12 mouse cellular contexts compared by ENCODE assay signal in genomic region chr13:36221897-36222296, GRCm38 (mm10).
DNase-seq lines count a peak whose midpoint lies in the region; ATAC-seq and TF ChIP-seq lines count a peak whose summit lies in the region.
"Had no signal": no experiment of that assay in that cellular context is flagged by ENCODE, and none has a peak within 500 bp of the region (broad histone marks: within the 10 kb centered on the region; RNA-seq: fewer than 3 reads in every experiment).

No protein-coding gene starts in this region.

- no peaks in the 10 kb centered on the region for H3K27me3 ChIP-seq in cerebellum, adult 2 months (ENCODE audit: control insufficient read depth, insufficient read depth, low read length)
- no peaks in the 10 kb centered on the region for H3K27me3 ChIP-seq in heart, postnatal 0 days (ENCODE audit: control insufficient read depth, insufficient read depth, low read length)
- no peaks in the 10 kb centered on the region for H3K27me3 ChIP-seq in midbrain, embryonic 14.5 days (ENCODE audit: control insufficient read depth, insufficient read depth, low read length)
- no peaks in the 10 kb centered on the region for H3K27me3 ChIP-seq in midbrain, embryonic 11.5 days (ENCODE audit: control insufficient read depth, insufficient read depth, low read length)
- H3K27me3 ChIP-seq: embryonic facial prominence, embryonic 12.5 days; liver, embryonic 13.5 days had no signal

- DNase-seq in cerebellum, adult 2 months = peak in 1 of 2 experiments; percentile 12
- no peak for DNase-seq in cerebellum, adult 11 months
- no peak for DNase-seq in heart, postnatal 0 days (ENCODE audit: low spot score)
- no peak for DNase-seq in heart, postnatal 25 days (ENCODE audit: low spot score)
- DNase-seq in midbrain, embryonic 14.5 days = peak; percentile 68
- DNase-seq in midbrain, embryonic 11.5 days (ENCODE audit: low spot score, missing footprints) = no peak
- no peak for DNase-seq in kidney, adult 8-10 months
- DNase-seq: B cell, adult 2 months; liver, embryonic 13.5 days; thymus, postnatal 25 days had no signal

- no peaks in the 10 kb centered on the region for H3K36me3 ChIP-seq in heart, postnatal 0 days (replicated peaks; ENCODE audit: control insufficient read depth, insufficient read depth, low read length)
- no peaks in the 10 kb centered on the region for H3K36me3 ChIP-seq in midbrain, embryonic 14.5 days (ENCODE audit: control insufficient read depth, insufficient read depth, low read length)
- no peaks in the 10 kb centered on the region for H3K36me3 ChIP-seq in midbrain, embryonic 11.5 days (ENCODE audit: control insufficient read depth, insufficient read depth, low read length)
- H3K36me3 ChIP-seq: embryonic facial prominence, embryonic 12.5 days; liver, embryonic 13.5 days had no signal

- TF ChIP-seq EP300 in heart, postnatal 0 days (IDR thresholded peaks at IDR 0.05; ENCODE audit: low read depth) = no peak

- no peaks in the 10 kb centered on the region for H3K4me1 ChIP-seq in cerebellum, adult 2 months (ENCODE audit: control insufficient read depth, insufficient read depth, low read length)
- no peaks in the 10 kb centered on the region for H3K4me1 ChIP-seq in heart, postnatal 0 days (ENCODE audit: control insufficient read depth, insufficient read depth)
- H3K4me1 ChIP-seq in midbrain, embryonic 14.5 days (ENCODE audit: control insufficient read depth, insufficient read depth, low read length) = no peaks in the 10 kb centered on the region
- H3K4me1 ChIP-seq in midbrain, embryonic 11.5 days (ENCODE audit: control insufficient read depth, insufficient read depth, low read length) = no peaks in the 10 kb centered on the region
- H3K4me1 ChIP-seq: embryonic facial prominence, embryonic 12.5 days had no signal

- H3K27ac ChIP-seq in cerebellum, adult 2 months (ENCODE audit: insufficient read depth, low read length) = no peak overlapping the region
- no peak overlapping the region for H3K27ac ChIP-seq in heart, postnatal 0 days (ENCODE audit: low read depth)
- H3K27ac ChIP-seq in midbrain, embryonic 14.5 days (replicated peaks; ENCODE audit: low read depth, low read length) = no peak overlapping the region
- H3K27ac ChIP-seq in midbrain, embryonic 11.5 days (ENCODE audit: low read depth, low read length) = no peak overlapping the region
- H3K27ac ChIP-seq: embryonic facial prominence, embryonic 12.5 days; liver, embryonic 13.5 days had no signal

- no peaks in the 10 kb centered on the region for H3K9me3 ChIP-seq in heart, postnatal 0 days (replicated peaks; ENCODE audit: control insufficient read depth, low read length)
- H3K9me3 ChIP-seq in midbrain, embryonic 14.5 days (ENCODE audit: control insufficient read depth, low read length) = no peaks in the 10 kb centered on the region
- no peaks in the 10 kb centered on the region for H3K9me3 ChIP-seq in midbrain, embryonic 11.5 days (ENCODE audit: control insufficient read depth, low read length)
- H3K9me3 ChIP-seq: embryonic facial prominence, embryonic 12.5 days; liver, embryonic 13.5 days had no signal

- no peak overlapping the region for H3K4me3 ChIP-seq in cerebellum, adult 2 months (replicated peaks; ENCODE audit: insufficient read depth, low read depth, low read length)
- H3K4me3 ChIP-seq in heart, postnatal 0 days (ENCODE audit: low read depth, low read length) = no peak overlapping the region
- H3K4me3 ChIP-seq in midbrain, embryonic 14.5 days (replicated peaks; ENCODE audit: low read depth, low read length) = no peak overlapping the region
- no peak overlapping the region for H3K4me3 ChIP-seq in midbrain, embryonic 11.5 days (ENCODE audit: low read depth, low read length)
- H3K4me3 ChIP-seq: embryonic facial prominence, embryonic 12.5 days; liver, embryonic 13.5 days had no signal

- intact Hi-C loops in heart, postnatal 25 days (cut with DNase I) = no loop called here

- peak; percentile 40; the same call in 1 of the 2 replicates for TF ChIP-seq CTCF in cerebellum, adult 2 months (IDR thresholded peaks at IDR 0.05; ENCODE audit: borderline replicate concordance, insufficient read depth, low read depth, low read length)
- TF ChIP-seq CTCF in heart, postnatal 0 days (IDR thresholded peaks at IDR 0.05; ENCODE audit: low read depth) = peak; percentile 64

- no peak overlapping the region for H3K9ac ChIP-seq in heart, postnatal 0 days (replicated peaks; ENCODE audit: low read depth, low read length)
- no peak overlapping the region for H3K9ac ChIP-seq in midbrain, embryonic 14.5 days (replicated peaks; ENCODE audit: low read length)
- H3K9ac ChIP-seq in midbrain, embryonic 11.5 days (ENCODE audit: low read length) = no peak overlapping the region
- H3K9ac ChIP-seq: embryonic facial prominence, embryonic 12.5 days; liver, embryonic 13.5 days had no signal

- ATAC-seq in heart, postnatal 0 days (ENCODE audit: insufficient read depth, low read depth) = no peak
- no peak; the same call in 1 of the 2 replicates for ATAC-seq in midbrain, embryonic 14.5 days (ENCODE audit: low FRiP score, low TSS enrichment)
- no peak for ATAC-seq in midbrain, embryonic 11.5 days (ENCODE audit: low FRiP score)
- ATAC-seq in erythroblast, adult 5-6 weeks (replicated peaks; ENCODE audit: low FRiP score, poor library complexity, severe bottlenecking) = peak; percentile 58; the same call in 1 of the 2 replicates

- H3K4me2 ChIP-seq in heart, postnatal 0 days (ENCODE audit: low read depth, low read length) = no peak overlapping the region
- H3K4me2 ChIP-seq in midbrain, embryonic 14.5 days (ENCODE audit: low read length) = no peak overlapping the region
- no peak overlapping the region for H3K4me2 ChIP-seq in midbrain, embryonic 11.5 days
- H3K4me2 ChIP-seq: embryonic facial prominence, embryonic 12.5 days; liver, embryonic 13.5 days had no signal

- TF ChIP-seq POLR2A in cerebellum, adult 2 months (IDR thresholded peaks at IDR 0.05; ENCODE audit: borderline replicate concordance, insufficient read depth, low read length) = no peak

- WGBS in cerebellum, adult 2 months = 87% methylated on average over 1 of the region's 1 CpGs
- 69% methylated on average over 1 of the region's 1 CpGs for WGBS in heart, postnatal 0 days
- WGBS in midbrain, embryonic 14.5 days = 92% methylated on average over 1 of the region's 1 CpGs
- WGBS in midbrain, embryonic 11.5 days = 78% methylated on average over 1 of the region's 1 CpGs
